Mouse (Mus musculus): Measurements from ENCODE around the gene Cog1.

DNA sequence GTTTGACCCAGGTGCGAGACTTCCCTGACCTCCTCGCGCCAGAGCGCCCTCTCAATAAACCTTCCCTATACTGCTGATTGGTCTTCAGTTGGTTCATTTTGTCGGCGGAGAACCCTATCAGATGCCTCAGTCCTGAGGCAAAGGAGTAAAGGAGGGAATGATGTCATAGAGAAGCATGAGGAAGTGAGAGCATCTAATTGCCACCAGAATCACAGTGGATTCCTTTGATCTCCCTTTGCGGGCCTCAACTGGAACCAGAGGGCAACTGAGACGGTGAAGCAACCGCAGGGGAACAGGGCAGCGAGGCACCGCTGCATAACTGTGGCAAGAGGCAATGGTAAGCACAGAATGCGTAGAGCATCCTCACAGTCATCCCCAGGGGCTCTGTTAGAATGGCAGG, 10.3 kb upstream of the Cog1 start:
- no peak for TF ChIP-seq CTCF (IDR thresholded peaks at IDR 0.05)
- no peak for TF ChIP-seq EP300 (IDR thresholded peaks at IDR 0.05; ENCODE audit: insufficient read depth, low read depth, low read length)
